Mouse (Mus musculus): ENCODE measurements at regions not wholly inside any gene's neighbourhood (a gene's known extent, or its start where the extent isn't known, plus 50 kb on each side); places are given as distances from the start of the nearest gene placed in this dataset.

DNA sequence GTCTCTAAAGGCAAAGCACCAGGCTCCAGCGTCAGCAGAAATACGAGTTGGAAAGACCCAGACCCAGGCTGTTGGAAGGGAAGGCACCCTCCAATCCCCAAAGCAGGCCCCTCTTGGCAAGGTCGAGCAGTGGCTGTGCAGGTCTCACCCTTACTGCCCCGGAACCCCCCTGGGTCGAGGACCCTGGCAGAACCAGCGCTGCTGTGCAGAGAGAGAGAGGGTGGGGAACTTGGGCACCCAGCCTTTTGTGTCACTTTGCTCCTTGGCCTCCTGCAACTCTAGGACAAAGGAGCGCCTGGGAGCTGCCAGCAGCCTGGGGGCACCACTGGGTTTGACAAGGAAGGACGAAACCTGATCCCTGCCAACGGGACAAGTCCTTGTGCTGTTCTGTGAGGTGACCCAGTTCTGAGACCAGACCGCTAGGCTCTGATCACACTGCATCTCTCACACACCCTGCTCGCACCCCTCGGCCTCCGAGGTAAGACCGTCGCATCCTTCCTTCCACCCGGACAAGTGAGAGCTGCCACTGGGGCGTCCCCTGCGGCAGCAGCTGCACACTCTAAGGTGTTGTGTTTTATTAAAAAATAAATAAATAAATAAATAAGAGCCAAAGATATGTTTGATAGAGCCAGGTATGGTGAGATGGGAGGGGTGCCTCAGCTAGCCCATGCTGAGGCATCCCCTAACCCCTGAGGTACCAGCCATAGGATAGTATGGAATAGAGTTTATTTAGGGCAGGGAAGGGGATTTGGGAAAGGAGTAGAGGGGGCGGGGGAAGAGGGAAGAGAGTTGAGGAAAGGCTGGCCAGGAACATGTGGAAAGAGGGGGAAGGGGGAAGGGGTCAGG is 138.2 kb downstream of the Ly86 start:
- WGBS: 13% methylated on average over 19 of the region's 19 CpGs
- peak overlapping the region; percentile 30; the same call in 1 of the 2 replicates for H3K9ac ChIP-seq (replicated peaks)
- peak overlapping the region; percentile 32 for H3K4me2 ChIP-seq (replicated peaks)
- peak overlapping the region; percentile 10; the same call in 1 of the 2 replicates for H3K4me3 ChIP-seq
- H3K27me3 ChIP-seq: no peaks in the 10 kb centered on the region
- peaks cover 12% of the 10 kb centered on the region for H3K4me1 ChIP-seq
- H3K27ac ChIP-seq (replicated peaks): 0 out of 2 replicates have a peak overlapping the region, but pooled peaks have one; percentile 39
- no peaks in the 10 kb centered on the region for H3K36me3 ChIP-seq
- ATAC-seq (replicated peaks): peak; percentile 73
- no peaks in the 10 kb centered on the region for H3K9me3 ChIP-seq

DNA sequence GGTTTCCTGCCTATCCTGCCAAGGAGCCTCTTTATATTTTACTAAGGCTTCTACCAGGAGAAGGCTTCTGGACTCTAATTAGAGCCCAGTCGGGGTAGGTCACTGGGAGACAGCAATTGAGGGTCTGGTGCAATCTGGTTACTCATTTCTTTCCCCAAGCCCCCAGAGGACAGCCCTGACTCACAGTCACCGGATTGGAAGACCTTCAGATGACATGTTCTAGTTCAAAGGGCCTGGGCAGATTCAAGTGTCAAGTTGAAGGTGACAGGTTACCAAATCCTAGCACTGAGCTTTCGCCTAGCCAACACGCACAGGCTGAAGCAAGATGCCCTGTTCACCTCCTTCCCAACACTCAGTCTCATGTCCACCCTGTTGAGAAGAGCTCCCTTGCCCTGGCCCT is 139.6 kb downstream of the Ly86 start:
- Histone ChIP-seq H3K27ac (replicated peaks) (no peak overlapping the region), H3K4me1 (peaks cover 9% of the 10 kb centered on the region), H3K4me2 (replicated peaks) (no peak overlapping the region), H3K9me3 (no peaks in the 10 kb centered on the region), H3K27me3 (no peaks in the 10 kb centered on the region), H3K9ac (replicated peaks) (no peak overlapping the region), H3K36me3 (no peaks in the 10 kb centered on the region), H3K4me3 (no peak overlapping the region)
- 90% methylated on average over 4 of the region's 4 CpGs for WGBS
- ATAC-seq (replicated peaks): no peak

DNA sequence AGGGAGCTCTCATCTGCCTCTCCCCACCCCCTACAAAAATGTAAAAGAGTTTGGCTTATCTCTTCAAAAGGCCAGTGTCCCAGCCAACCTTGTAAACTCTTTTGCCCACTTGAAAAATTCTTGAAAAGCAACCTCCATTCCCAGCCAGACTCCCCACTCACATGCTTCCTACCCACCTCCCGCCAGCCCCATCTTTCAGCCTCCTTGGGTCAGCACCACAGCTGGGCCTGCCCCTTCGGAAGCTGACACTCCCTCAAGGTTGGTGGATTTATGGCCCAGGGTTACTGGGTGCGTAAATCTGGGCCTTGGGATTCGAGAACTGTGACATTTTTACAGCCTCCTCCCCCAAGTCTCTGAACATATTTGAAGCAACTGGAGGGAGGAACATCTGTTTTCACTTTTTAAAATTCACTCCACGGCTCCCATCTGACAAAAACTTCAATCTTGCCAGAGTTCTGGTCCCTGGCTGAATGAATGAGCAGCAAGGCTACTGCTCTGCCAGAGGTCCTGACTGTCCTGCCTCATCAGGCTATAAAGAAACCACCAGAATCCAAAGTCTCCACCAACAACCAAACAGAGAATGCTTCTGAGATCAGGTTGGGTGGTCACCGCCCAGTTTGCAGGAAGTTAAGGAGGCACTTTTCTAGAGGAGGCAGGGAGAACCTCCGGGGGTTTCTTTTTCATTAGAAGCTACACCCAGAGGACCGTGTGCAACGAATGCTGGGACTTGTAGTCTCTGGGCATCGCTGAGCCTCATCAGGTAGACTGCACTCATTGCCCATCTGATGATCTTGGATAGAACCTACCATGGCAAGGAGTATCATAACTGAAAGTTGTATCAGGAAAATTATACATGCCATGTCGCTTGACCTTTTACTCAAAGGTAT is 147.3 kb downstream of the Ly86 start:
- H3K27ac ChIP-seq (replicated peaks): no peak overlapping the region
- no peaks in the 10 kb centered on the region for H3K9me3 ChIP-seq
- H3K4me1 ChIP-seq: no peaks in the 10 kb centered on the region
- no peaks in the 10 kb centered on the region for H3K36me3 ChIP-seq
- 81% methylated on average over 11 of the region's 11 CpGs for WGBS
- no peak overlapping the region for H3K4me2 ChIP-seq (replicated peaks)
- H3K4me3 ChIP-seq: no peak overlapping the region
- H3K27me3 ChIP-seq: no peaks in the 10 kb centered on the region
- ATAC-seq (replicated peaks): no peak
- H3K9ac ChIP-seq (replicated peaks): no peak overlapping the region

DNA sequence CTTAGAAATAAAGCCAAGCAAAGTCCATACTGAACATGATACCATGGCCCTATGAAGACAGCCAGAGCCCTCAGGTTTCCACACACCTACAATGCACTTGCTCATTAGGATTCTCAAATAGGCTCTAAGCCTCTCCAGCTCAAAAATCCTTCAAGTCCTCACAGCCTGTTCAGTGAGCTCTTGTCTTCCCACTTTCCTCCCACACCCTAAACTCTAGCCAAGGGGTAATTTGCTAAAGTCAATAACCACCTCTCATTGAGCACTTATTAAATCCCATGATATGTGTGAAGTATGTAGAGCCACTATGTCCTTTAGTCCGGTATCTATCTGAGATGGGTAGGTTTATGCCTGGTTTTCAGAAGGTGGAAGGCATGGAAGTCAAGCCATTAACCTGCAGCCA is 148.3 kb downstream of the Ly86 start:
- 100% methylated on average over 1 of the region's 1 CpGs for WGBS
- Histone ChIP-seq H3K4me3 (no peak overlapping the region), H3K4me1 (no peaks in the 10 kb centered on the region), H3K27ac (replicated peaks) (no peak overlapping the region), H3K4me2 (replicated peaks) (no peak overlapping the region), H3K27me3 (no peaks in the 10 kb centered on the region), H3K9ac (replicated peaks) (no peak overlapping the region), H3K9me3 (no peaks in the 10 kb centered on the region), H3K36me3 (no peaks in the 10 kb centered on the region)
- ATAC-seq (replicated peaks): no peak

DNA sequence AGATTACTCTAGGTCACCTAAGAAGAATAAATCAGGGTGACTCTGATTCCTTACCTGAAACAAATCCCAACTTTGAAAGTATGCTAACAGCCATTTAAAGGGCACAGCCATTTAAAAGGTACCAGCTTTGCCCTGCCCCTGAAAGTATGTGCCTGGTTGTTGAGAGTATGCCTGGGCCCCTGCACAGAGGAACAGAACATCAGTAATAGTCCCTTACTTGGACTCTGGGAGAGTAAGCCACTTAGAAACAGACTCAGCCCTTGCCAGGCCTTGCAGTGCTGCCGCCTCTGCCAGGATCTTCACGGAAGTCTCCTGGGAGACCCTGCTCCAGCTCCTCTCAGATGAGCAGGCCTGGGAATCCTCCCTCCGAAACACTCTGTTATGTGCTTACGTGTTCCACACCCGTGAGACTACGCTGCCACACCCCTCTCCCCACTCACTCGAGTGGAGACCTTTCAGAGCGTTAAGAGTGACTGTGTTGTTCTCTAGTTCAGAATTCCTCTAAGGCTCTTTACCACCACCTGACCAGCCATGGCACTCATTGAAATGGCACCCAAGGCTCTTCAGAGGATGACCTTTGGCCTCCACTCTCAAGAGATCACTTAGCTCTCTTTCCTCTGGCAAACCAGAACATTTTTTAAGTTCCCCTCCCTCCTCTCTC is 150.4 kb downstream of the Ly86 start:
- Histone ChIP-seq H3K4me3 (no peak overlapping the region), H3K36me3 (no peaks in the 10 kb centered on the region), H3K4me2 (replicated peaks) (no peak overlapping the region), H3K9ac (replicated peaks) (no peak overlapping the region), H3K4me1 (no peaks in the 10 kb centered on the region), H3K27me3 (no peaks in the 10 kb centered on the region), H3K9me3 (no peaks in the 10 kb centered on the region), H3K27ac (replicated peaks) (no peak overlapping the region)
- 87% methylated on average over 8 of the region's 8 CpGs for WGBS
- no peak for ATAC-seq (replicated peaks)

DNA sequence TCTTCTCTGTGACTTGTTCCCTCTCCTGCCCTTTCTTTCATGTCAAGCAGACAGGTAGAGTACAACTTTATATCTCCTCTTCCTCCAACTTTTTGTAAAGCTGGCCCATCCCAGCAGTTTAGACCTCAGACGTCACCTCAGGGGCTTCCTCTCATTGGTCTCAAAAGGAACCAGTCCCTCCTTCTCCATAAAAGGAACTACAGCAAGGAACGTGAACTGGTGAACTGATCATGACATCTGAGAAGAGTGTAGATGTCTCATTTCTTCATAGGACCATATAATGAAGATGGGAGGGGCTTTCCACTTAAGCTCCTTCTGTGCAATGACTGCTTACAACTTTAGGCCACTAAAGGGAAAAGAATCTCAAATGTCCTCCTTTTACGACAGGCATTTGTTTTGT is 153.0 kb downstream of the Ly86 start:
- H3K4me3 ChIP-seq: no peak overlapping the region
- no peak overlapping the region for H3K4me2 ChIP-seq (replicated peaks)
- 63% methylated on average over 3 of the region's 3 CpGs for WGBS
- H3K9ac ChIP-seq (replicated peaks): no peak overlapping the region
- H3K27ac ChIP-seq (replicated peaks): no peak overlapping the region
- no peaks in the 10 kb centered on the region for H3K36me3 ChIP-seq
- H3K9me3 ChIP-seq: no peaks in the 10 kb centered on the region
- no peak for ATAC-seq (replicated peaks)
- no peaks in the 10 kb centered on the region for H3K27me3 ChIP-seq
- H3K4me1 ChIP-seq: no peaks in the 10 kb centered on the region

DNA sequence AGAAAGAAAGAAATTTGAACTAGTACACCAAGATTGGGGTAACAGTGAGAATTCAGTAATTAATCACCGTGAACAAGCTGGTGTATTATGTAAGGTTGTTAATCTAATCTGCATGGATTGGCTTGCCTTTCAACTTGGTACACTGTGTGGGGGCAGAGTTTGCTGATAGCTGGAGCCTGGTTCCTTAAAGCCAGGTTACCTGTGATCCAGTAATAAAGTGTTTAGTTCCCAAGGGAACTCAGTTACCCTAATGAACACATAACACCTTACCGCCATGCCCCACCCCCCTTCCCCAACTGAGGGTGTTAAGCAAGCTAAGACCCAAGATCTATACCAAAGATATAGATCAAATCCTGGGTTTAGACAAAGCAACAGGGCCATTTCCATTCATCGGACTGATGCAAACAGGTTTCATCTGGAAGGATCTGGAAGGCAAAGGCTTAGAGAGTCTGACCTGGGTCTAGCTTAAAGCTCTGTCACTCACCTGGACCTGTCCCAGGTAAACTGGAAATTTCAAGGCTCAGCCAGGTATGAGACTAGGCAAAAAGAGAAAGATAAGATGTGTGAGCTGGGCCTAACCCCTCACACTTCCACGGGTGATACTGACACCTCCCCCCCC is 155.8 kb downstream of the Ly86 start:
- no peaks in the 10 kb centered on the region for H3K27me3 ChIP-seq
- no peak overlapping the region for H3K27ac ChIP-seq (replicated peaks)
- H3K4me3 ChIP-seq: no peak overlapping the region
- ATAC-seq (replicated peaks): no peak
- H3K4me2 ChIP-seq (replicated peaks): no peak overlapping the region
- H3K9me3 ChIP-seq: no peaks in the 10 kb centered on the region
- no peak overlapping the region for H3K9ac ChIP-seq (replicated peaks)
- 76% methylated on average over 4 of the region's 4 CpGs for WGBS
- H3K4me1 ChIP-seq: peaks cover 3% of the 10 kb centered on the region; the same call in 1 of the 2 replicates
- H3K36me3 ChIP-seq: no peaks in the 10 kb centered on the region

DNA sequence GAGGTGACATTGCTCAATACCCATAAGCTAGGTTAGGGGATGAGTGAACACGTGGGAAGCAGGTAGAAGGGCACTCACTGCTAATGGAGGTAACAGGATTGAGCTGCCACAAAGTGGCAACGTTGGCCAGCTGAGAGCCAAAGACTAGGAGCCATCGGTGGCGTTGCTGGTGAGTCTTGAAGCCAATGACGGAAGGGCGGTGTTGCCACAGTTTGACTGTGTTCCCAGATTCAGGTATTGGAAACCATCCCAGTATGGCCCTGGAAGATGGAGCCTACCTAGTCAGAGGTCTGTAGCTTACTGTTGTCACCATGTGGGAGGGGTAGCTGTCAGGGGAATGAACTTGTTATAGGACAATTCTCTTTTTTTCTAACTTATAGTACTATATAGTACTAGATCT is 158.4 kb downstream of the Ly86 start:
- Histone ChIP-seq H3K27ac (replicated peaks) (no peak overlapping the region), H3K4me1 (peaks cover 14% of the 10 kb centered on the region), H3K9ac (replicated peaks) (no peak overlapping the region), H3K27me3 (no peaks in the 10 kb centered on the region), H3K36me3 (no peaks in the 10 kb centered on the region), H3K4me2 (replicated peaks) (no peak overlapping the region), H3K4me3 (no peak overlapping the region), H3K9me3 (no peaks in the 10 kb centered on the region)
- ATAC-seq (replicated peaks): no peak
- 81% methylated on average over 6 of the region's 6 CpGs for WGBS

DNA sequence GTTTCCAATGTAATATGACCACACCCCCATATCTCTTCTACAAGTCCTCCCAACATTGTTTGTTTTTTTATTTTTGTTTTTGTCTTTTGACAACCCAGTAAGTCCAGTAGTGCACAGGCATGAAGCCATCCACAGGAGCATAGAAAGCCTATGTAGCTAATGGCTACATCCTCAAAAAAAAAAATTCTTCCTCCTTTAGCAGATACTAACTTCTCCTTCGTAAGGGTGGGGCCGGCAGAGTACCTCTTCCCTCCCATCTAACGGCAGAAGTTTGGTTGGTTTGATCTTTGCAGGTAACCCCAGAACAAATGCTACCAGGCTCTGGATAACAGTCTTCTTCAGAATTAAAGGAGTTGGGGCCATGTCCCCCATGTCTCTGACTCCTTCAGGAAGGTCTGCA is 158.9 kb downstream of the Ly86 start:
- Histone ChIP-seq H3K4me2 (replicated peaks) (no peak overlapping the region), H3K36me3 (no peaks in the 10 kb centered on the region), H3K4me3 (no peak overlapping the region), H3K27me3 (no peaks in the 10 kb centered on the region), H3K9ac (replicated peaks) (no peak overlapping the region), H3K4me1 (peaks cover 19% of the 10 kb centered on the region), H3K27ac (replicated peaks) (no peak overlapping the region), H3K9me3 (no peaks in the 10 kb centered on the region)
- no peak for ATAC-seq (replicated peaks)
- WGBS: 95% methylated on average over 3 of the region's 3 CpGs

DNA sequence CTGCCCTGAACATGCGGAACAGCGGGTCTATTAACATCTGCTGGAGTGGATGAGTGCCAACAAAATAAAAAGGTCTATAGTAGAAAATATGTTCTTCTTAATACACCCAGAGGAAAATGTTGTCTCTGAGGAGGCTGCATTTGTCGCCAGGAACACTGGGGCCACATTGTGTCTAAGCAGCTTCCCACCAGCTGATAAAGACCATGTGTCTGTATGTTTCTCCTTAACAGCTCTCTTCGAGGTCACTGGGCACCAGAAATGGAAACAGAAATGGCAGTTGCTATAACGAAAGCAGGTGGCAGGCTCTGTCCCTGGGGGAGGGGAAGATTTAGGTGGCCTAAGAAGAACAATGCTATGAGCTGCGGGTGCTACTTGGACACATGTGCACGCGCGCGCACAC is 159.4 kb downstream of the Ly86 start:
- 78% methylated on average over 10 of the region's 10 CpGs for WGBS
- H3K27ac ChIP-seq (replicated peaks): no peak overlapping the region
- H3K4me1 ChIP-seq: peaks cover 24% of the 10 kb centered on the region
- no peak overlapping the region for H3K4me2 ChIP-seq (replicated peaks)
- no peak for ATAC-seq (replicated peaks)
- H3K36me3 ChIP-seq: no peaks in the 10 kb centered on the region
- H3K4me3 ChIP-seq: no peak overlapping the region
- H3K9me3 ChIP-seq: no peaks in the 10 kb centered on the region
- no peak overlapping the region for H3K9ac ChIP-seq (replicated peaks)
- no peaks in the 10 kb centered on the region for H3K27me3 ChIP-seq

DNA sequence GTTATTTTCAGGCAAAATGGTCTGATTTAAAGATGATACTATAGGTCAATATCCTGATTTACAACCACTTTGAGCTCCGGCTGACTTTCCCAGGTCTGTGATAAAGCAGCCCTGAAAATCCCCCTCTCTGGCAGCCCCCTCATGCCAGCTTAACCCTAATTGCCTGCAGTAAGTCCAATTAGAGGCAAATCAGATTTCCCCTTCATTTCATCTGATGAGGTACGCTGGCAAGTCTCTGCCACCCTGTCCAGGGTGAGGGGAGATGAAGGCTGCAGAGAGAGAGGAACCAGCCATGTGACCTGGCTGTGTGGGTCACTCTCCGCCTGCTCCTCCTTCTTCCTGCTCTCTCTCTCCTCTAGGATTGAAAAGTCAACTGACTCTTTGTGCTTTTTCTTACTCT is 160.6 kb downstream of the Ly86 start:
- Histone ChIP-seq H3K4me1 (peaks cover 27% of the 10 kb centered on the region), H3K27me3 (no peaks in the 10 kb centered on the region), H3K4me3 (no peak overlapping the region), H3K9ac (replicated peaks) (no peak overlapping the region), H3K36me3 (no peaks in the 10 kb centered on the region), H3K27ac (replicated peaks) (no peak overlapping the region), H3K4me2 (replicated peaks) (no peak overlapping the region), H3K9me3 (no peaks in the 10 kb centered on the region)
- 31% methylated on average over 3 of the region's 3 CpGs for WGBS
- ATAC-seq (replicated peaks): peak; percentile 34; the same call in 1 of the 2 replicates
